Mouse (Mus musculus) stomach, embryonic 14.5 days (tissue): ENCODE measurements at regions not wholly inside any gene's neighbourhood (a gene's known extent, or its start where the extent isn't known, plus 50 kb on each side); places are given as distances from the start of the nearest gene placed in this dataset.
A peak's percentile ranks its signal among the peaks of the same experiment; 100 is the strongest.
"Not testable (repeated sequence)": the region's sequence is repeated elsewhere in the genome, so short reads cannot be mapped to it uniquely, and the experiment has no call there.

Experiments
- ATAC-seq: fragments of 200-750 bp; cut with Nextera tagmentation; 2 replicates; pipeline ENCODE4 v1.8.0; 2017; ENCODE audit warnings: low read depth, moderate TSS enrichment; ENCODE audit not compliant: insufficient number of reproducible peaks, insufficient read depth, low FRiP score
- H3K27ac ChIP-seq: fragments of 300-500 bp; sonication (generic); 2 replicates; pipeline ENCODE4 v1.5.1; 2014; ENCODE audit warnings: mild to moderate bottlenecking, low read length, moderate library complexity, mixed read lengths
- H3K27me3 ChIP-seq: fragments of 300-500 bp; sonication (generic); 2 replicates; pipeline ENCODE4 v1.6.1; 2014; ENCODE audit warnings: low read length, control low read depth, mixed read lengths; ENCODE audit not compliant: control insufficient read depth, insufficient read depth
- H3K36me3 ChIP-seq: fragments of 300-500 bp; sonication (generic); 2 replicates; pipeline ENCODE4 v1.6.1; 2014; ENCODE audit warnings: mild to moderate bottlenecking, control low read depth, low read length, moderate library complexity, mixed read lengths; ENCODE audit not compliant: control insufficient read depth, insufficient read depth
- H3K4me1 ChIP-seq: fragments of 300-500 bp; sonication (generic); 2 replicates; pipeline ENCODE4 v1.6.1; 2014; ENCODE audit warnings: low read length, control low read depth, mixed read lengths; ENCODE audit not compliant: control insufficient read depth, insufficient read depth
- H3K4me2 ChIP-seq: fragments of 300-500 bp; sonication (generic); replicated peaks from 2 replicates; pipeline ENCODE4 v1.6.1; 2014; ENCODE audit warnings: low read depth, low read length, control low read depth
- H3K4me3 ChIP-seq: fragments of 300-500 bp; sonication (generic); 2 replicates; pipeline ENCODE4 v1.5.1; 2014; ENCODE audit warnings: low read depth, low read length, control low read depth
- H3K9ac ChIP-seq: fragments of 300-500 bp; sonication (generic); replicated peaks from 2 replicates; pipeline ENCODE4 v1.6.1; 2014; ENCODE audit warnings: low read depth, mild to moderate bottlenecking, control low read depth, low read length, moderate library complexity, mixed read lengths
- H3K9me3 ChIP-seq: fragments of 300-500 bp; sonication (generic); 2 replicates; pipeline ENCODE4 v1.6.1; 2016; ENCODE audit warnings: low read depth, low read length, control low read depth; ENCODE audit not compliant: control insufficient read depth
- WGBS: fragments of 180-500 bp; shearing (Covaris S2); extraction: QIAGEN DNeasy Blood & Tissue Kit; methylation state at CpG from one replicate; pipeline ENCODE4 v1.1.7; 2014; 5-methylcytosine and 5-hydroxymethylcytosine counted together

GRCm38 (mm10) chr4:29389282-29389681, 576.4 kb downstream of the Epha7 start:
- H3K9ac ChIP-seq = no peak overlapping the region
- H3K27ac ChIP-seq = no peak overlapping the region
- no peaks in the 10 kb centered on the region for H3K27me3 ChIP-seq
- H3K36me3 ChIP-seq = no peaks in the 10 kb centered on the region
- WGBS = 80% methylated on average over 1 of the region's 1 CpGs
- H3K9me3 ChIP-seq = no peaks in the 10 kb centered on the region
- H3K4me3 ChIP-seq = no peak overlapping the region
- H3K4me1 ChIP-seq = no peaks in the 10 kb centered on the region
- H3K4me2 ChIP-seq = no peak overlapping the region
- ATAC-seq = no peak

DNA sequence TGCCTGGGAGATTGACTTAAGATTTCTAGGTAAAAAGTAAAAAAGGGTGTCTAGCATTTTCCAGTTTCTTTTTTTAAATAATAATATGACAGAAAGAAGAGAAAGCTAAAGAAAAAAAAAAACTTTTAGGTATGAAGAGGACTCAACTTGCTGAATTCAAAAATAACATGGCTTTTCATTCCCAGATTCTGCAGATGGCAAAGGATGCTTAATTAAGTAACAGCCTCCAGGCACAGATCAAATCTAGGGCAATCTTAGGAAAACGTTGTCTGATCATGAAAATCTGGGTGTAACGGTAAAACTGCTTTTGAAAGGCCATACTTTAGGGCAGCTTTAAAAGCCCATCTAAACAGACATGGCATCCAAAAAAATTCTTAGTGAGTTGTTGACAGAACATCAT, 577.4 kb downstream of the Epha7 start:
- 67% methylated on average over 2 of the region's 2 CpGs for WGBS
- Histone ChIP-seq H3K9ac (no peak overlapping the region), H3K4me2 (no peak overlapping the region), H3K36me3 (no peaks in the 10 kb centered on the region), H3K9me3 (no peaks in the 10 kb centered on the region), H3K27ac (no peak overlapping the region), H3K4me1 (no peaks in the 10 kb centered on the region), H3K27me3 (no peaks in the 10 kb centered on the region), H3K4me3 (no peak overlapping the region)
- no peak for ATAC-seq

DNA sequence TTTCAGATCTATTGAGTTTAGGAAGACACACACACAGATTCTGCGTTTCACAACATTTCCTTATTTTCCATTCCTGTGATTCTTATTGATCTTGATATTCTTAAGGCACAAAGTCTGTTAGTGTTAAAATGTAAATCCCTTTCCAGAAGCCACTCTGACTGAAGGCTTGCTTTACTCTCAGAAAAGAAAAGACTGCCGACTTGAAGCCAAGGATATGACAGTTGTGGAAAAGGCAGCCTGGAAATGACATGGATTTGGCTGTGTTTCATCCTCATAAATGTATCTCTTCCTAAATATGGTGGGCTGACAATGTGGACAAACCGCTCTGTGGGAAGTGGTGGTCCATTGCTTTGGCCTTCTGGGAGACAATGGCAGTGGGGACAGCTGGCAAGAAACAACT, 589.2 kb downstream of the Epha7 start:
- H3K36me3 ChIP-seq = no peaks in the 10 kb centered on the region
- H3K27ac ChIP-seq = no peak overlapping the region
- no peak for ATAC-seq
- 82% methylated on average over 3 of the region's 3 CpGs for WGBS
- H3K4me3 ChIP-seq = no peak overlapping the region
- no peaks in the 10 kb centered on the region for H3K4me1 ChIP-seq
- no peaks in the 10 kb centered on the region for H3K9me3 ChIP-seq
- H3K9ac ChIP-seq = no peak overlapping the region
- H3K4me2 ChIP-seq = no peak overlapping the region
- no peaks in the 10 kb centered on the region for H3K27me3 ChIP-seq

- Histone ChIP-seq H3K4me2 (no peak overlapping the region), H3K27me3 (no peaks in the 10 kb centered on the region), H3K27ac (no peak overlapping the region), H3K36me3 (no peaks in the 10 kb centered on the region), H3K4me1 (no peaks in the 10 kb centered on the region), H3K9ac (no peak overlapping the region), H3K4me3 (no peak overlapping the region), H3K9me3 (no peaks in the 10 kb centered on the region)
- no peak for ATAC-seq
- WGBS = 89% methylated on average over 8 of the region's 8 CpGs
These were observed 601.7 kb downstream of the Epha7 start for GRCm38 (mm10) chr4:29414616-29415015.

DNA sequence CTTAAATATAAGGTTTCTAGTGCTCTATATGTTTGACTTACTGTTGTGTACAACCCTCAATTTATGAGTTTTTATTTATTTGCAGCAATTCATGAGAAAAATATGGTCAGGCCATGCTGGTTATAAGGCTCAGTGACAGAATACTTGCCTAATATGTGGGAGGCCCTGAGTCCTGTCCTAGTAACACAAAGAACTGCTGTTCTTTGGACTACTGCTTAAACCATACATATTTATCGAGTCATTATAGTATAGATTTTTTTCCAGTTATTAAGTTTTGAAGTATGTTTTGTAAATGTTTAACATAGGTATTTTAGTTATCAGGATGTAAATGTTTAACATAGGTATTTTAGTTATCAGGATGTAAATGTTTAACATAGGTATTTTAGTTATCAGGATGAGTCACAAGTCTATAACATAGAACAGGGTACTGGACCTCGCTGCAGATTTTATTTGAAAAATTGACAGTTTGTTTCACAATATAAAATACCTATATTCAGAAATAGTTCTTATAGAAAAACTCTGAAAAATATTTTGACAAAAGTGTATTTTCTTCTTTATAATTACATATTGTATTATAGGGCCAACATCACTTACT, 607.4 kb downstream of the Epha7 start:
- Histone ChIP-seq H3K9ac (no peak overlapping the region), H3K27ac (no peak overlapping the region), H3K4me1 (no peaks in the 10 kb centered on the region), H3K27me3 (no peaks in the 10 kb centered on the region), H3K9me3 (no peaks in the 10 kb centered on the region), H3K4me2 (no peak overlapping the region), H3K4me3 (no peak overlapping the region), H3K36me3 (no peaks in the 10 kb centered on the region)
- WGBS = 78% methylated on average over 2 of the region's 2 CpGs
- 0 out of 2 replicates have a peak, but pooled peaks have one; percentile 61 for ATAC-seq

DNA sequence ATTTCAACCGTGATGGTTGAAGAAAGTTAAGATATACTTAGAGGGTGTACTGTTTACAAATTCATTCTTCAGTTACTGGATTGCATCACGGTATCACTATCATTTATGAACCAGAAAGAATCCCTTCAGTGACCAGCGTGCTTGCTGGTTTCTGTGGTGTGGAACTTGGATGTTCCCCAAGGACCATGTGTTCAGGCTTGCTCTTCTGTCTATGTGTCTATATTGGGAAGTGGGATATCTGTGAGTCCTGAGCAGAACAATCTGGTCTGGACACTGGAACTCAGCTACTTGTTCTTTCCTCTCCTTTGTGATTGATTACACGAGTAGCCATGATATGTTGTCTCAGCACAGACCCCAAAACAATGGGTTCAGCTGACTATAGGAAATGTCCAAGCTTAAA, 618.6 kb downstream of the Epha7 start:
- H3K9ac ChIP-seq = not testable (repeated sequence)

GRCm38 (mm10) chr4:29463329-29463728, 650.4 kb downstream of the Epha7 start:
- H3K4me1 ChIP-seq = no peaks in the 10 kb centered on the region

More for the DNA sequence above, 618.6 kb downstream of the Epha7 start:
- H3K27me3 ChIP-seq, H3K4me3 ChIP-seq, H3K4me2 ChIP-seq, H3K36me3 ChIP-seq, H3K27ac ChIP-seq, H3K4me1 ChIP-seq, H3K9me3 ChIP-seq, ATAC-seq: not testable (repeated sequence)
- WGBS = 70% methylated on average over 4 of the region's 4 CpGs

GRCm38 (mm10) chr4:29466315-29466714, 653.4 kb downstream of the Epha7 start:
- H3K27ac ChIP-seq = no peak overlapping the region
- no peaks in the 10 kb centered on the region for H3K36me3 ChIP-seq
- H3K9ac ChIP-seq = no peak overlapping the region
- H3K4me3 ChIP-seq = no peak overlapping the region
- H3K4me2 ChIP-seq = no peak overlapping the region
- no peak for ATAC-seq
- no peaks in the 10 kb centered on the region for H3K27me3 ChIP-seq
- WGBS = 45% methylated on average over 2 of the region's 2 CpGs
- no peaks in the 10 kb centered on the region for H3K4me1 ChIP-seq
- no peaks in the 10 kb centered on the region for H3K9me3 ChIP-seq

More at GRCm38 (mm10) chr4:29463329-29463728, 650.4 kb downstream of the Epha7 start:
- Histone ChIP-seq H3K4me3 (no peak overlapping the region), H3K9me3 (no peaks in the 10 kb centered on the region), H3K36me3 (no peaks in the 10 kb centered on the region), H3K9ac (no peak overlapping the region), H3K4me2 (no peak overlapping the region), H3K27me3 (no peaks in the 10 kb centered on the region), H3K27ac (no peak overlapping the region)
- ATAC-seq = no peak
- WGBS = 60% methylated on average over 5 of the region's 5 CpGs

DNA sequence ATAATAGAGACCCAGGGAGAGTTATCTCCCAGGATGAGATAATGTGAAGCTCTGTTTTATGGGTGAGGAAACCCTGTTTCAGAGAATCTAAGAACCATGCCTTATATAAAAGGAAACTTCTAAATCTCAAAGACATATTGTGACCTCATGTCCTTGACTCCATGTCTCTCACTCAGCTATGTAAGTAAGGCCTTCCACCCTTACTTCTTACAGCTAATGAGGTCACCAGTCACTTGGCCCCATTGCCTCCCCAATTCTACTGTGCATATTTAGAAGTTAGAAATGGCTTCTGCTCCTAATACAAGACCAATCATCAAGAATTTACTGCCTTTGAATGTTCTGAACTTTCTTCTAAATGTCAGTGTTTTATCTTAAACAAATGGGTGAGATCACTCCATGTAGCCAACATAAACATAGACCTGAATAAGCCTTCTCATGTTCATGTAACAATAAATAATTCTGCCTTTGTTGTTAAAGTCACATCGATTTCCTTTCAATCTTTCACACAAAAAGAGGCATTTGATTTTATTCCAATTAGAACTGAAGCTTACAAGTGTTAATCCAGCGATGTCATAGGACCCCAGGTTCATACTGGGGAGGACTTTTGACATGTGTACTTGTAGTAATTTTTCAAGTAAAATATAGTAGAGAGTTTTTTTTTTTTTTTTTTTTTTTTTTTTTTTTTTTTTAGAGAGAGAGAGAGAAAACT, 667.6 kb downstream of the Epha7 start:
- H3K9ac ChIP-seq = no peak overlapping the region
- 43% methylated on average over 2 of the region's 2 CpGs for WGBS
- H3K27ac ChIP-seq = no peak overlapping the region
- ATAC-seq = no peak
- no peaks in the 10 kb centered on the region for H3K4me1 ChIP-seq
- H3K4me2 ChIP-seq = no peak overlapping the region
- H3K9me3 ChIP-seq = no peaks in the 10 kb centered on the region
- H3K4me3 ChIP-seq = no peak overlapping the region
- H3K36me3 ChIP-seq = no peaks in the 10 kb centered on the region
- no peaks in the 10 kb centered on the region for H3K27me3 ChIP-seq
